Mouse (Mus musculus): ENCODE measurements around the gene Cep83. TPM values are rescaled to one million over a fixed set of nuclear protein-coding genes. Genes with fewer than 3 reads are reported as not detected.

The Cep83 gene
- total and polyA plus RNA-seq, 2 experiments from 2014 or later: 15.4 to 17.5 TPM

- Histone ChIP-seq H3K9me3 (ENCODE audit: low read length) (no peaks in the 10 kb centered on the region), H3K4me2 (ENCODE audit: low read depth, low read length) (no peak overlapping the region), H3K36me3 (ENCODE audit: insufficient read depth, low read length) (no peaks in the 10 kb centered on the region; the same call in 1 of the 2 replicates), H3K27me3 (ENCODE audit: insufficient read depth, low read length) (no peaks in the 10 kb centered on the region), H3K4me1 (ENCODE audit: insufficient read depth, low read length) (no peaks in the 10 kb centered on the region), H3K9ac (replicated peaks; ENCODE audit: low read length) (no peak overlapping the region), H3K4me3 (ENCODE audit: low read length) (no peak overlapping the region), H3K27ac (no peak overlapping the region)
- ATAC-seq (no peak), DNase-seq (ENCODE audit: low spot score) (no peak)
- TF ChIP-seq CTCF (IDR thresholded peaks at IDR 0.05; ENCODE audit: low read depth): no peak
- 91% methylated on average over 1 of the region's 1 CpGs for WGBS
Measured at GRCm38 (mm10) chr10:94804909-94805220, 116.4 kb downstream of the Cep83 start.

GRCm38 (mm10) chr10:94807323-94807722 is 118.9 kb downstream of the Cep83 start:
- DNase-seq (ENCODE audit: low spot score) (no peak), ATAC-seq (0 out of 2 replicates have a peak, but pooled peaks have one; percentile 6)
- no peak overlapping the region for H3K9ac ChIP-seq (replicated peaks; ENCODE audit: low read length)
- 80% methylated on average over 7 of the region's 7 CpGs for WGBS
- H3K27ac ChIP-seq: no peak overlapping the region
- TF ChIP-seq CTCF (IDR thresholded peaks at IDR 0.05; ENCODE audit: low read depth): peak; percentile 37
- H3K4me2 ChIP-seq (ENCODE audit: low read depth, low read length): no peak overlapping the region
- no peaks in the 10 kb centered on the region for H3K27me3 ChIP-seq (ENCODE audit: insufficient read depth, low read length)
- H3K9me3 ChIP-seq (ENCODE audit: low read length): no peaks in the 10 kb centered on the region
- no peaks in the 10 kb centered on the region for H3K4me1 ChIP-seq (ENCODE audit: insufficient read depth, low read length)
- peaks cover 3% of the 10 kb centered on the region; the same call in 1 of the 2 replicates for H3K36me3 ChIP-seq (ENCODE audit: insufficient read depth, low read length)
- no peak overlapping the region for H3K4me3 ChIP-seq (ENCODE audit: low read length)

GRCm38 (mm10) chr10:94808275-94808674 is 119.8 kb downstream of the Cep83 start:
- no peaks in the 10 kb centered on the region for H3K9me3 ChIP-seq (ENCODE audit: low read length)
- H3K4me3 ChIP-seq (ENCODE audit: low read length): no peak overlapping the region
- DNase-seq (ENCODE audit: low spot score) (no peak), ATAC-seq (no peak; the same call in 1 of the 2 replicates)
- no peak for TF ChIP-seq CTCF (IDR thresholded peaks at IDR 0.05; ENCODE audit: low read depth)
- H3K9ac ChIP-seq (replicated peaks; ENCODE audit: low read length): no peak overlapping the region
- H3K27ac ChIP-seq: no peak overlapping the region
- H3K27me3 ChIP-seq (ENCODE audit: insufficient read depth, low read length): no peaks in the 10 kb centered on the region
- 80% methylated on average over 6 of the region's 6 CpGs for WGBS
- H3K4me1 ChIP-seq (ENCODE audit: insufficient read depth, low read length): no peaks in the 10 kb centered on the region
- no peak overlapping the region for H3K4me2 ChIP-seq (ENCODE audit: low read depth, low read length)
- peaks cover 4% of the 10 kb centered on the region; the same call in 1 of the 2 replicates for H3K36me3 ChIP-seq (ENCODE audit: insufficient read depth, low read length)

- Histone ChIP-seq H3K9me3 (ENCODE audit: low read length) (no peaks in the 10 kb centered on the region), H3K4me1 (ENCODE audit: insufficient read depth, low read length) (no peaks in the 10 kb centered on the region), H3K9ac (replicated peaks; ENCODE audit: low read length) (no peak overlapping the region), H3K27ac (no peak overlapping the region), H3K4me2 (ENCODE audit: low read depth, low read length) (no peak overlapping the region), H3K27me3 (ENCODE audit: insufficient read depth, low read length) (no peaks in the 10 kb centered on the region), H3K4me3 (ENCODE audit: low read length) (no peak overlapping the region), H3K36me3 (ENCODE audit: insufficient read depth, low read length) (peaks cover 4% of the 10 kb centered on the region; the same call in 1 of the 2 replicates)
- ATAC-seq: no peak
- no peak for TF ChIP-seq CTCF (IDR thresholded peaks at IDR 0.05; ENCODE audit: low read depth)
- no peak for DNase-seq (ENCODE audit: low spot score)
- 56% methylated on average over 7 of the region's 7 CpGs for WGBS
Measured at GRCm38 (mm10) chr10:94809946-94810472, 121.6 kb downstream of the Cep83 start.

GRCm38 (mm10) chr10:94811907-94812851 is 123.7 kb downstream of the Cep83 start:
- DNase-seq (ENCODE audit: low spot score) (peak; percentile 16), ATAC-seq (no peak)
- H3K27ac ChIP-seq: no peak overlapping the region; the same call in 1 of the 2 replicates

GRCm38 (mm10) chr10:94818127-94818526 is 129.7 kb downstream of the Cep83 start:
- Histone ChIP-seq H3K36me3 (ENCODE audit: insufficient read depth, low read length) (no peaks in the 10 kb centered on the region), H3K4me1 (ENCODE audit: insufficient read depth, low read length) (no peaks in the 10 kb centered on the region), H3K9ac (replicated peaks; ENCODE audit: low read length) (no peak overlapping the region), H3K27me3 (ENCODE audit: insufficient read depth, low read length) (no peaks in the 10 kb centered on the region), H3K27ac (no peak overlapping the region), H3K9me3 (ENCODE audit: low read length) (no peaks in the 10 kb centered on the region), H3K4me3 (ENCODE audit: low read length) (no peak overlapping the region), H3K4me2 (ENCODE audit: low read depth, low read length) (no peak overlapping the region)
- no peak for DNase-seq (ENCODE audit: low spot score)
- no peak for ATAC-seq
- TF ChIP-seq CTCF (IDR thresholded peaks at IDR 0.05; ENCODE audit: low read depth): no peak
- 83% methylated on average over 3 of the region's 3 CpGs for WGBS

More at GRCm38 (mm10) chr10:94811907-94812851, 123.7 kb downstream of the Cep83 start:
- H3K9ac ChIP-seq (replicated peaks; ENCODE audit: low read length): no peak overlapping the region
- no peaks in the 10 kb centered on the region for H3K9me3 ChIP-seq (ENCODE audit: low read length)
- H3K4me3 ChIP-seq (ENCODE audit: low read length): no peak overlapping the region
- H3K4me1 ChIP-seq (ENCODE audit: insufficient read depth, low read length): no peaks in the 10 kb centered on the region
- whole genome bisulfite sequencing: 61% methylated on average over 17 of the region's 17 CpGs
- TF ChIP-seq CTCF (IDR thresholded peaks at IDR 0.05; ENCODE audit: low read depth): no peak
- H3K4me2 ChIP-seq (ENCODE audit: low read depth, low read length): no peak overlapping the region
- H3K36me3 ChIP-seq (ENCODE audit: insufficient read depth, low read length): peaks cover 4% of the 10 kb centered on the region; the same call in 1 of the 2 replicates
- H3K27me3 ChIP-seq (ENCODE audit: insufficient read depth, low read length): no peaks in the 10 kb centered on the region

Measured in hindbrain, postnatal 0 days (tissue).